Mouse (Mus musculus): Measurements from ENCODE around the gene Gsdme.
A peak's percentile ranks its signal among the peaks of the same experiment; 100 is the strongest.

The Gsdme gene

DNA sequence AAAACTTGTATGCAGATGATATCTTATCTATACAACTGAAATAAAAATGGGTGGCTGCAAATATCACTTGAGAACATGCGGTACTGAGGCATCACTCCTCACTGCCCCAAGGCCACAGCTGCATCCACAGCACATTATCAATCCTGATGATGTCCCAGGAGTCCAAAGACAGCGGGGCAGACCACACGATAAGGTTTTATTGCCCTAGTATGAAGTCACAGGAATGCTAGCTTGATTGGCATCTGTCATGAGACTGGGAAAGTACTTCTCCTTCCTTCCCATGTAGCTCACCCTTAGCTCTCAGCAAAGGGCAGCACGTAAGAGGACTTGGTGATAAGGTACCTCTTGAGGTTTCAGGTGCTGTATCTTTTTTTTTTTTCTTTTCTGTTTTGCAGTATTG is 19.5 kb downstream of the Gsdme start:
- no peak for DNase-seq

DNA sequence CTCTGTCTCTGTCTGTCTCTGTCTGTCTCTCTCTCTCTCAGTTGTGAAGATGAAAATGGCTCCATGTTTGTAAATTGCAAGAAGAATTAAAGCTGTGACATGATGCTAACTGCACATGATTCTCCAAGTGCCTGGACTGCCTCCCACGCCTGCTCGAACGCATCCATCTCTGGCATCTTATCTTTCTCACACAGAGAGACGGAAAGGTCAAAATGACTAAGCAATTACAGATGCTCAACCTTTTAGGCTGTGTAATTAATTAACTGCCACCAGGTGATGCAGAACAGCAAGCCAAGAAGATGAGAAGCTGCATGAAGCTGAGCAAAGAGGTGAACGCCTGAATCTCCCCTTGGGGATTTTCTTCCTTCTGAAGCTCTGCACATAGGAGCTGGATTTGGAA is 23.2 kb downstream of the Gsdme start:
- DNase-seq: no peak

- no peak for DNase-seq
Observed at GRCm38 (mm10) chr6:50239902-50240301, 23.8 kb downstream of the Gsdme start.

- DNase-seq: no peak
Observed at GRCm38 (mm10) chr6:50237963-50238362, 25.7 kb downstream of the Gsdme start.

DNA sequence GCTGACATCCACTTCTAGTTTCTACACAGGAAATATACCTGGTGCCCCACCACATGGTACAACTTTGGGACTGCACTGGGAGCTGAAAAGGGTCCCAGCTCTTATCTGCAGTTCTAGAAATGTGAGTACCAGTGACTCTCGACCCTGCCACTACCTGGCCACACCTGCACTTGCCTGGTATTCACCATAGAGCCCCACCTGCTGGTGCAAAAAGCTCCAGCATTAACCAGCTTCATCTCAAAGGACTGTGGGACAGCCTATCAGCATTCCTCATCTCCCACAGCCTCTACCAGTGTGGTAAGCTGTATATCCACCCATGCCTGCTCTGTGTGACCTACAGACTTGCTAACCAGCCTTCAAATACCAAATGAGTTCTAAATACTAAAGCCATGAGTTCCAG is 30.7 kb downstream of the Gsdme start:
- no peak for DNase-seq

DNA sequence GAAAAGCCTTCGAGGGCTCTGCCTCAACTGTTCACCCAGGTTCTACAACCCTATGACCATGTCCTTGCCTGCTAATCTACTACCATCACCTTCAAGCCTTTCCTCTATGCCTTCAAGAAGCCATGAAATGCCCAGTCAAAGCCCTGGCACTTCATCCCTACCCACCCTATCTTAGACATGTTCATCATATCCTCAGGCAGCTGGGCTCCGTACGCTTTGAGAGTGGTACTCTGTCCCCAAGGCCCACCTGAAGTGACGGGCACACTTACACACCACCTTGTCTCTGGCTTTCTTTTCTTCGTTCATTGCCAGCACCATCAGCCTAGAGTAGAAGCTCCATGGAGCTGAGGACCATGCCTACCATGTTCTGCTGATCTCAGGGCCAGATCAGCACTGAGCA is 32.4 kb downstream of the Gsdme start:
- no peak for DNase-seq

GRCm38 (mm10) chr6:50228180-50228579 is 35.5 kb downstream of the Gsdme start:
- no peak for DNase-seq

- no peak for DNase-seq
Observed at GRCm38 (mm10) chr6:50225232-50225631, 38.4 kb downstream of the Gsdme start.

- no peak for DNase-seq
Observed at GRCm38 (mm10) chr6:50223606-50224005, 40.1 kb downstream of the Gsdme start.

GRCm38 (mm10) chr6:50222986-50223385 is 40.7 kb downstream of the Gsdme start:
- DNase-seq: no peak

- DNase-seq: no peak
Observed at GRCm38 (mm10) chr6:50222351-50222750, 41.3 kb downstream of the Gsdme start.

DNA sequence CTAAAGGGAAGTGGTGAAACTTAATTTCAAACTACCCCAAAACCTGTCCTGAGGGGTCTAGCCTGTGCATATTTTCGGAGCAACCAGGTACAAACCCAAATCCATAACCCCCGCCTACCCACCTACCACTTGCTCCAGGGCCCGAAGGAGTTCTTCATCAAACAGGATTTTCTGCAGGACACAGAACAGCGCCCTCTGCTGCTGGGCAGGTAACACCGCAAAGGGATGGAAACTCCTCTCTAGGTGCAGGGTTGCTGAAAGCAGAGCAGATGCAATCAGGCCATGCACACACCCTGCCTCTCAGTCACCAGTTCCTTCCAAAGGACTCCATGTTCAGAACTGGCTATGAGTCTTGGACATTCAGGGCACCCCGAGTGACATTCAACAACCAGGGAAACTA is 42.8 kb downstream of the Gsdme start:
- peak; percentile 40 for DNase-seq

GRCm38 (mm10) chr6:50219066-50219465 is 44.6 kb downstream of the Gsdme start:
- no peak for DNase-seq

DNA sequence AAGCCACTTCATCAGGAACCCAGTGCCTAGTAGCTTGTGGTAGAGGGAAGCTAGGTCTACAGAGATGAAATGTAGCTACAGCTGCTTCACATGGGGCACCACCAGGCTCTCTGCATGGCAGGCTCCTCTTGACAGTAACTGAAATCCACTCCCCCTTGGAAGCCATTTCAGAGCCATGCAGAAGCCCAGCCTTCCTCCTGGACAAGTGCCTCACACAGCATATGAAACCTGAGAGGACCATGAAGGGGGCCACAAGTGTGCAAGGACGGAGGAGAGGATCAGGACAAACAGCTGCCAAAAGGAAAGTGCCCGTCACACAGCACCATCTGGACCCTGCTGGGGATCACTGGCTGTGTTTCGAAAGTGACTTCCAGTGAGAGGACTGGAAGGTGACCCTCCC is 45.0 kb downstream of the Gsdme start:
- DNase-seq: no peak

DNA sequence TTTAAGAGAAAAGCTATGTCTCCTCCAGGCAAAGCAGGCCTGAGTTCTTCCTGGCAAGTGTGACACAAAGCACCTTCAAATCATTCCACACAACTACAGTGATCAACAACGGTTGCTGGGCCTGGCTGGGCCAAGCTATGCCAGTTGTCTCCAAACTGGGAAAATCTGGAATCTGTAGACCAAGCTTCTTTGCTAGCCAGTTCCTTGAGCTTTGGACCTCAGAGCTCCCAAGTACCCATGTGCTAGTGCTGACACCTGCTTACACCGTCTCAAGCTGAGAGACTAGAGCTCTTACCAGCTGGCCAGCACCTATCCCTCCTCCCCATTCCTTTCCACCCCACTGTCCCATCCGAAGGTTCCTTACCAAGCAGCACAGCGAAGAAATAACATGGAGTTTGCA is 47.7 kb downstream of the Gsdme start:
- peak; percentile 32 for DNase-seq

DNA sequence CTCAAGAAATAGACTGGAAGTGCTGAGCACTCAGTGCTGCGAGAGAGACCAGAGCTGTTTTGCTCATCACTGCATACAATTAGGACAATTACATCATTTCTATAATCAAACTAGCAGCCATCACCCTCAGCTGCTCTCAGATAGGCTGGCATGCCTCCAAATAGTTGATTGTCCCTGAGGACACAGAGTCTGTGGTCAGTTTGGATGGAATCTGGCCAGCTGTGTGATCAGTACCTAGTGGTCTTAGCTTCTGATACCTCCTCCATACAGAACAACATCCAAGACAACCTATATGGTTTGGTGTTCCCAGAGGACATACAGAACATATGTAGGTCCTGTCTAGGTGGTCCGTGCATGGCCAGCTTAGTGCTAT is 48.3 kb downstream of the Gsdme start:
- DNase-seq: peak; percentile 16

DNA sequence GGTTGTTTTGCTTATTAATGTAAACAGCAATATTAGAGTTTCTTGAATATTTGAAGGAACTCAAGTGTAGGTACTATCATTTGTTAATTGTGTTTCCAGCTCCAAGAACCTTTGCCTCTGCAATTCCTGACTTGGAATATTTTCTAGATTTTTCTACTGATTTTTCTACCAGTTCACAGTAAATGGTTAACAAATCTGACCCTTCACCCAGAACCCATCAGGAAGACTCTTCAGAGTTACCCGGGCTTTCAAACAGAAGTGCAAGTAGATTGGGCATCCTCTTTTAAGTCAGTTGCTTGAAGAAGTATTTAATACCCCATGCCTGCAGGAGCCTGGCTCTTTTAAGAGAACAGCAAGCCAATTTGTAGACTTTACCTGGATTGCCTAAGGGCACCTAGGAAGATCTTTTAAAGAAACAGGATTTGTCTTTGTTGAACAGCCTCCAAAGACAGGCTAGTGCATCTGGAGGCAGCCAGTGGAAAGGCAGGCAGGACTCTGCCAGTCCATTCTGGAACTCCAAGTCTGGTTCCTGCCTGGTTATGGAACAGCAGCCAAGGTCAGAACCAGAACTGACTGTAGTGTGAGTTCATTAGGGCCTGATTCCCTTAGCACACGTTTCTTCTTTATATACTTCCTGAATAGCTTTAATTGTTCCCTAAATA is 48.8 kb downstream of the Gsdme start:
- DNase-seq: peak; percentile 48

DNA sequence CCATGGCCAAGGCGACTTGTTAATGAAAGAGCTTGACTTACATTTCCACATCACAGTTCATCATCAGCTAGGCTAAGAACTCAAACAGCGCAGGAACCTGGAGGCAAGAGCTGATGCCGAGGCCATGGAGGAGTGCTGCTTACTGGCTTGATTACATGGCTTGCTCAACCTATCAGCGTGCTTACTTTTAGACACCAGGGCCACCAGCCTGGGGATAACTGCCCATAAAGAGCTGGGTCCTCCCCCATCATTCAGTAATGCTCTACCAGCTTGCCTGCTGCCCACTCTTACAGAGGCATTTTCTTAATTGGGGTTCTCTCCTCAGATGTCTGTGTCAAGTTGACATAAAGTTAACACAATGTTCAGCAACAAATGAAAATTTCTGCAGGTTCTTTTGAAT is 58.6 kb downstream of the Gsdme start:
- no peak for DNase-seq

GRCm38 (mm10) chr6:50204356-50204755 is 59.3 kb downstream of the Gsdme start:
- DNase-seq: no peak

GRCm38 (mm10) chr6:50193851-50194250 is 69.8 kb downstream of the Gsdme start:
- DNase-seq: no peak

GRCm38 (mm10) chr6:50192822-50193221 is 70.8 kb downstream of the Gsdme start:
- DNase-seq: no peak

DNA sequence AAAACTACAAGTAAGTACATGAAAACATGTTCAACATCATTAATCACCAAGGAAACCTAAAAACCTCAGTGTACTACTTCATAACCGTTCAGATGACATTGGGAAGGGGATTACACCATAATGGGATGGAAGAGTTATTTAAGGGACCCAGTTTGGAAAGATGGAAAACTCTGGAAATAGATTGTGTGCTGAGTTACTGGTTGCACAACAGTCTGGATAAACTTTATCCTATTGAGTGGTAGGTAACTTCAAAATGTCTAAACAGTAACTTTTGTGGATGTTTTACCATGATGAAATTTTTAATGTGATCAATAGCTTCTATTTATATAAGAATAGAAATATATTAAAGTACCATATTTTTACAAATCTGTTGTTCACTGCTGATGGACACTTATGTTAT is 71.5 kb downstream of the Gsdme start:
- DNase-seq: no peak

GRCm38 (mm10) chr6:50191605-50192004 is 72.1 kb downstream of the Gsdme start:
- no peak for DNase-seq

DNA sequence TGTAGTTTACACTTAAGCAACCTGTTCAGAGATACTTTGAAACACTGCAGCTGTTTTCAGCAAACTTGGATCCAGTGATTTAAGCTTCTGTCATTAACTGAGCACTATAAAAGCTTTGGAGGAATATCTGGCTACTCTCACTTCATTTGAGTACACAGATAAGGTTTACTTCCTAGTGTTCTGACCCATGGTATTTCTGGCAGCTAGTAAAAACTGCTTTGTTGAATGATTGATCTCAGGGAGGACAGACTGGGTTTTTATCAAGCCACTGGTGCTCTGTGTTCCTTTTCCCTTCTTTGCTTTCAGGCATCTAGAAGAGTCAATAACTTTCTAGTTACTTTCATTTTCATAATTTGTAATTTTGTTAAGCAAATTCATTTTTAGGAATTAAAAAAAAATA is 74.3 kb downstream of the Gsdme start:
- DNase-seq: no peak

DNA sequence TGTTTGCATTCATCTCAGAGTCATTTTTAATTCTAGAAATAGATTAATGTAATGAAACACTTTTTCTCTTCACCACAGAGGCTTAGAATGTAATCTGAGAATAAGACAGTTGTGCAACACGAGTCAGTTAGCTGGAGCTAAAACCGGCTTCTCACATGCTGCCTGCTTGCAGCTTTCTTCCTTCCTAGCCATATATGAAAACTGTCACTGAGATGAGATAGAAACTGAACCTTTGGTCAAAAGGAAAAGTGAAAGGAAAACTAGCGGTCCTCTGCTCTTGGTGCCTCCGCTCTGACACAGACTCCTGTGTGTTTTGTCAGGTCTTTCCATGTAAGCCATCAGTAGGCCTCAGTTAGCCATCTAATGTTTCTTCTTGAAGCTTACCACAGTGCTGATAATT is 75.7 kb downstream of the Gsdme start:
- no peak for DNase-seq

GRCm38 (mm10) chr6:50180189-50180588 is 83.5 kb downstream of the Gsdme start:
- peak; percentile 17 for DNase-seq
